Mouse (Mus musculus) myocyte (in vitro differentiated cells): Measurements from ENCODE around the gene Gpx3.

Source experiments
- E2F4 ChIP-seq: IDR thresholded peaks from one replicate; pipeline ENCODE4 v1.6.1; 2011; ENCODE audit warnings: mild to moderate bottlenecking, control low read depth, moderate library complexity; ENCODE audit not compliant: insufficient read depth
- TCF3 ChIP-seq: IDR thresholded peaks from one replicate; pipeline ENCODE4 v1.6.1; 2011; ENCODE audit warnings: low read depth, control low read depth; ENCODE audit not compliant: insufficient read length
- USF1 ChIP-seq: IDR thresholded peaks from one replicate; pipeline ENCODE4 v1.6.1; 2011; ENCODE audit warnings: low read depth, mild to moderate bottlenecking, control low read depth, moderate library complexity

- no peak for TF ChIP-seq USF1
- no peak for TF ChIP-seq E2F4
- no peak for TF ChIP-seq TCF3
These were observed 39.4 kb upstream of the Gpx3 start for GRCm38 (mm10) chr11:54862621-54863520.
